Mouse (Mus musculus): ENCODE data around the gene Il12a. TPM values are rescaled to one million over a fixed set of nuclear protein-coding genes. Genes with fewer than 3 reads are reported as not detected.

Gene Il12a
- polyA plus RNA-seq, 1 experiment from 2014 or later = not detected

GRCm38 (mm10) chr3:68691100-68691778, 795 bp downstream of the Il12a start:
- ATAC-seq (replicated peaks; ENCODE audit: insufficient number of reproducible peaks, low FRiP score, low TSS enrichment, low read depth) = no peak
- Histone ChIP-seq H3K9ac (replicated peaks; ENCODE audit: low read length) (no peak overlapping the region), H3K9me3 (replicated peaks; ENCODE audit: control insufficient read depth, low read length) (no peaks in the 10 kb centered on the region), H3K4me2 (ENCODE audit: low read depth, low read length) (no peak overlapping the region), H3K36me3 (replicated peaks; ENCODE audit: control insufficient read depth, insufficient read depth, low read depth, low read length) (no peaks in the 10 kb centered on the region), H3K4me3 (ENCODE audit: low read depth, low read length) (no peak overlapping the region), H3K4me1 (ENCODE audit: control insufficient read depth, insufficient read depth, low read length) (no peaks in the 10 kb centered on the region), H3K27me3 (ENCODE audit: control insufficient read depth, insufficient read depth, low read length) (no peaks in the 10 kb centered on the region), H3K27ac (replicated peaks; ENCODE audit: low read depth, low read length) (no peak overlapping the region)
- 88% methylated on average over 28 of the region's 28 CpGs for WGBS
- no peak for DNase-seq (ENCODE audit: low spot score)

- 82% methylated on average over 7 of the region's 7 CpGs for WGBS
- no peaks in the 10 kb centered on the region for H3K36me3 ChIP-seq (replicated peaks; ENCODE audit: control insufficient read depth, insufficient read depth, low read depth, low read length)
- ATAC-seq (replicated peaks; ENCODE audit: insufficient number of reproducible peaks, low FRiP score, low TSS enrichment, low read depth) = no peak
Measured at GRCm38 (mm10) chr3:68691938-68692599, 1.6 kb downstream of the Il12a start.

GRCm38 (mm10) chr3:68692600-68693225, 2.3 kb downstream of the Il12a start:
- Histone ChIP-seq H3K4me3 (ENCODE audit: low read depth, low read length) (no peak overlapping the region), H3K27me3 (ENCODE audit: control insufficient read depth, insufficient read depth, low read length) (no peaks in the 10 kb centered on the region), H3K9me3 (replicated peaks; ENCODE audit: control insufficient read depth, low read length) (no peaks in the 10 kb centered on the region), H3K9ac (replicated peaks; ENCODE audit: low read length) (no peak overlapping the region), H3K27ac (replicated peaks; ENCODE audit: low read depth, low read length) (no peak overlapping the region), H3K36me3 (replicated peaks; ENCODE audit: control insufficient read depth, insufficient read depth, low read depth, low read length) (no peaks in the 10 kb centered on the region), H3K4me2 (ENCODE audit: low read depth, low read length) (no peak overlapping the region), H3K4me1 (ENCODE audit: control insufficient read depth, insufficient read depth, low read length) (no peaks in the 10 kb centered on the region)
- WGBS = 73% methylated on average over 11 of the region's 11 CpGs
- ATAC-seq (replicated peaks; ENCODE audit: insufficient number of reproducible peaks, low FRiP score, low TSS enrichment, low read depth) (no peak), DNase-seq (ENCODE audit: low spot score) (no peak)

More at GRCm38 (mm10) chr3:68691938-68692599, 1.6 kb downstream of the Il12a start:
- Histone ChIP-seq H3K4me1 (ENCODE audit: control insufficient read depth, insufficient read depth, low read length) (no peaks in the 10 kb centered on the region), H3K9ac (replicated peaks; ENCODE audit: low read length) (no peak overlapping the region), H3K4me2 (ENCODE audit: low read depth, low read length) (no peak overlapping the region), H3K9me3 (replicated peaks; ENCODE audit: control insufficient read depth, low read length) (no peaks in the 10 kb centered on the region), H3K4me3 (ENCODE audit: low read depth, low read length) (no peak overlapping the region), H3K27me3 (ENCODE audit: control insufficient read depth, insufficient read depth, low read length) (no peaks in the 10 kb centered on the region), H3K27ac (replicated peaks; ENCODE audit: low read depth, low read length) (no peak overlapping the region)
- DNase-seq (ENCODE audit: low spot score) = no peak

- H3K27ac ChIP-seq (replicated peaks; ENCODE audit: low read depth, low read length) = no peak overlapping the region
- no peak overlapping the region for H3K4me3 ChIP-seq (ENCODE audit: low read depth, low read length)
- no peaks in the 10 kb centered on the region for H3K36me3 ChIP-seq (replicated peaks; ENCODE audit: control insufficient read depth, insufficient read depth, low read depth, low read length)
- no peaks in the 10 kb centered on the region for H3K27me3 ChIP-seq (ENCODE audit: control insufficient read depth, insufficient read depth, low read length)
- H3K9ac ChIP-seq (replicated peaks; ENCODE audit: low read length) = no peak overlapping the region
- no peak overlapping the region for H3K4me2 ChIP-seq (ENCODE audit: low read depth, low read length)
- no peaks in the 10 kb centered on the region for H3K9me3 ChIP-seq (replicated peaks; ENCODE audit: control insufficient read depth, low read length)
- peak; percentile 8 for DNase-seq (ENCODE audit: low spot score)
- H3K4me1 ChIP-seq (ENCODE audit: control insufficient read depth, insufficient read depth, low read length) = no peaks in the 10 kb centered on the region
- 58% methylated on average over 11 of the region's 11 CpGs for whole genome bisulfite sequencing
- ATAC-seq (replicated peaks; ENCODE audit: insufficient number of reproducible peaks, low FRiP score, low TSS enrichment, low read depth) = no peak
Measured at GRCm38 (mm10) chr3:68693441-68694048, 3.1 kb downstream of the Il12a start.

- no peak overlapping the region for H3K4me2 ChIP-seq (ENCODE audit: low read depth, low read length)
- WGBS = 88% methylated on average over 5 of the region's 5 CpGs
- DNase-seq (ENCODE audit: low spot score) (no peak), ATAC-seq (replicated peaks; ENCODE audit: insufficient number of reproducible peaks, low FRiP score, low TSS enrichment, low read depth) (no peak)
- H3K27ac ChIP-seq (replicated peaks; ENCODE audit: low read depth, low read length) = no peak overlapping the region
- no peak overlapping the region for H3K9ac ChIP-seq (replicated peaks; ENCODE audit: low read length)
- no peaks in the 10 kb centered on the region for H3K4me1 ChIP-seq (ENCODE audit: control insufficient read depth, insufficient read depth, low read length)
- H3K4me3 ChIP-seq (ENCODE audit: low read depth, low read length) = no peak overlapping the region
- no peaks in the 10 kb centered on the region for H3K9me3 ChIP-seq (replicated peaks; ENCODE audit: control insufficient read depth, low read length)
- H3K36me3 ChIP-seq (replicated peaks; ENCODE audit: control insufficient read depth, insufficient read depth, low read depth, low read length) = no peaks in the 10 kb centered on the region
- no peaks in the 10 kb centered on the region for H3K27me3 ChIP-seq (ENCODE audit: control insufficient read depth, insufficient read depth, low read length)
Measured at GRCm38 (mm10) chr3:68695321-68695720, 4.9 kb downstream of the Il12a start.

- no peak for DNase-seq (ENCODE audit: low spot score)
- no peak for ATAC-seq (replicated peaks; ENCODE audit: insufficient number of reproducible peaks, low FRiP score, low TSS enrichment, low read depth)
- no peak overlapping the region for H3K4me3 ChIP-seq (ENCODE audit: low read depth, low read length)
- no peak overlapping the region for H3K4me2 ChIP-seq (ENCODE audit: low read depth, low read length)
- H3K27ac ChIP-seq (replicated peaks; ENCODE audit: low read depth, low read length) = no peak overlapping the region
- H3K9ac ChIP-seq (replicated peaks; ENCODE audit: low read length) = no peak overlapping the region
- no peaks in the 10 kb centered on the region for H3K36me3 ChIP-seq (replicated peaks; ENCODE audit: control insufficient read depth, insufficient read depth, low read depth, low read length)
- no peaks in the 10 kb centered on the region for H3K4me1 ChIP-seq (ENCODE audit: control insufficient read depth, insufficient read depth, low read length)
- no peaks in the 10 kb centered on the region for H3K27me3 ChIP-seq (ENCODE audit: control insufficient read depth, insufficient read depth, low read length)
- H3K9me3 ChIP-seq (replicated peaks; ENCODE audit: control insufficient read depth, low read length) = no peaks in the 10 kb centered on the region
- WGBS = 86% methylated on average over 3 of the region's 3 CpGs
Measured at GRCm38 (mm10) chr3:68696495-68697200, 6.2 kb downstream of the Il12a start.

- Histone ChIP-seq H3K27me3 (ENCODE audit: control insufficient read depth, insufficient read depth, low read length) (no peaks in the 10 kb centered on the region), H3K4me2 (ENCODE audit: low read depth, low read length) (no peak overlapping the region), H3K9ac (replicated peaks; ENCODE audit: low read length) (no peak overlapping the region), H3K36me3 (replicated peaks; ENCODE audit: control insufficient read depth, insufficient read depth, low read depth, low read length) (no peaks in the 10 kb centered on the region), H3K9me3 (replicated peaks; ENCODE audit: control insufficient read depth, low read length) (no peaks in the 10 kb centered on the region), H3K4me3 (ENCODE audit: low read depth, low read length) (no peak overlapping the region), H3K4me1 (ENCODE audit: control insufficient read depth, insufficient read depth, low read length) (no peaks in the 10 kb centered on the region), H3K27ac (replicated peaks; ENCODE audit: low read depth, low read length) (no peak overlapping the region)
- WGBS = 93% methylated on average over 3 of the region's 3 CpGs
- ATAC-seq (replicated peaks; ENCODE audit: insufficient number of reproducible peaks, low FRiP score, low TSS enrichment, low read depth) (no peak), DNase-seq (ENCODE audit: low spot score) (no peak)
Measured at GRCm38 (mm10) chr3:68698601-68699000, 8.2 kb downstream of the Il12a start.
